Mouse (Mus musculus) small intestine, adult 2 months (tissue): ENCODE measurements around the gene Prph.

Experiments
- CTCF ChIP-seq: fragments of 200-500 bp; IDR thresholded peaks from 2 replicates; pipeline ENCODE4 v1.5.1; 2012; ENCODE audit warnings: low read depth, mild to moderate bottlenecking, control low read depth, inconsistent platforms, low read length, moderate library complexity, mixed read lengths; ENCODE audit not compliant: insufficient replicate concordance, insufficient read length; ENCODE audit errors: extremely low read depth
- POLR2A ChIP-seq: fragments of 200-500 bp; IDR thresholded peaks from 2 replicates; pipeline ENCODE4 v1.6.1; 2012; ENCODE audit warnings: low read depth, mild to moderate bottlenecking, control low read depth, inconsistent platforms, low read length, moderate library complexity

DNA sequence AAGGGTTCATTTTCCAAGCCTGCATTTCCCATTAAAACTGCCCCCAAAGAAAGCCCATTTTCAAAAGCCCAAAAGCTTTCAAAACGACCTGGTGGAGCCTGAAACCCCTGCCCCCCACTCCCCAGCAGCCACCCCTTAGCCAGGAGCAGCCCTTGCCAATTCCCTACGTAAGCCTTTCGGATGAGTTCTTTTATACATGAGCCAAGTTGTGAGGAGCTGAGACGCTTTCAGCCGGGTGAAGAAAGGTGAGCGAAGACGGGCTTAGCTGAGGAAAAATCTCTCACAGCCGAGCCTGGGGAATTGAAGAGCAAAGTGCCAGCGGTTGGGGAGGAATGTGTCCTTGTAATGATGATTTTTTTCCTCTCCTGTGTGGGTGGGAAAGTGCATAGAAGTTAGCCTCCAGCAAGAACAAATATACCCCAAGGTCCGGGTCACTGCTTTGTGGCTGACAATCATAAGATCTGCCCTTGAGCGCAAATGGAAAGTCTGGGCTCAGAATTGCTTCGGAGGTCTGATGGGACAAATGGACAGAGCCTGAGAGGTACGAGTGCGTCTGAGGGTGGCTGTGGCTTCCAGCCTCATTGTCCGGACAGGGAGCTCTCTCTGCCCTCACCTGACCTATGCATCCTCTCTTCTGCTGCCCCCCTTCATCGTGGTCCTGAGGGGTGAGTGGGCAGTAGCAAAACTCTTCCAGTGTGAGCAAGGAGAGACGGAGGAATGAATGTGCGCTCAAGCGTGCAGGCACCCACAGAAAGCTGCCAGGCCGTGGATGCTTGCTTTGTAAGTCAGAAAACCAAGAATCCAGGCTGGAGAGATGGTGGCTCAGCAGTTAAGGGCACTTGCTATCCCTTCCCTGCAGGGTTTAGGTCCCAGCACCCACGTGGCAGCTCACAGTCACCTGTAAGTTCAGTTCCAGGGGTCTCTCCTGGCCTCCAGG lies 13.8 kb upstream of the Prph start:
- no peak for TF ChIP-seq CTCF
- no peak for TF ChIP-seq POLR2A
